Mouse (Mus musculus) cerebellum, adult 11-12 months (tissue): Measurements from ENCODE around the gene Nck1.

Experiments
- DNase-seq: peaks from one replicate; pipeline ENCODE4 v3.0.0; 2022

Nck1 gene

DNA sequence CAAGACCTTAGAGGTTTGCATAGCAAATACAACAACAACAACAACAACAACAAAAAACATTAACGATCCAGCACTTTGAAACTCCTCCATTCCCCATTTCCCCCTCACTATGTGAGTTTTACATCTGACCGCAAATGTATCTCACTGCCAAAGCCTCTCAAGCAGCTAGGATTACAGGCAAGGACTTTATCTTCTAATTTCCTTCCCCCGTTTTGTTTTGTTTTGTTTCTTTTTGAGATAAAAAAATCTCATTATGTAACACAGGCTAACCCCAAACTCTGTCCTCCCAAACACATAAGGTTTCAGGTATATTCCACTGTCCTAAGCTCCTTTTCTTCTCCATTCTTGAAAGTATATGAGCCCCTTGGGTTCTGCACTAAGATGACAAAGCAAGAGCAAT, 11.2 kb downstream of the Nck1 start:
- no peak for DNase-seq

DNA sequence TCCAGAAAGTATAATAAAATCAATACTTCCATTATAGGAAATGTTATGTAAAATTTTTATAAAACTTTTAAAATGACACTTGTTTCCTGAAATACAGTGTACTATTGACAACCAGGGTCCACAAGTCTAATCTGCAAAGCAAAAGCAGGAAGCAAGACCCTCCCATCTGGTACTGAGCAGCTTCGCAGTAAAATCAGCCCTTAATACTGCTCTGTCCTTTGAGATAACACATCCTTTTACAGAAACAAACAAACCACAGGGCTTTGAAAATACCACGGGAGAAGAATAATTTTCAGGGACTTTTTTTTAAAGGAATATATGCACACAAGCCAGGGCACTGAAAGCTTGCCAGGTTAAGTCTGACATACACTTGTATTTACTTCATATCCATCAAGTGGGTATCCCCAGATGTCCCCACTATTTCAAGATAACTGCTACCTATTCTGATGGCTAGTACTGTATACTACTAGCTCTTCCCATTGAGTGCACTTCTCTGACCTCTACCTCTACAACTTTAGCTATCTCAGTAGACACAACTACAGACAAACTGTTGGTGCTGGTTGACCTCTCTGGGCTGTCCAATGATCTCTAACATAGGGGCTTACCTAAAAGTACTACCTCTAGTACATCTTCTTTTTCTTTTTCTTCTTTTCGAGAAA, 13.0 kb downstream of the Nck1 start:
- DNase-seq, result no peak

DNA sequence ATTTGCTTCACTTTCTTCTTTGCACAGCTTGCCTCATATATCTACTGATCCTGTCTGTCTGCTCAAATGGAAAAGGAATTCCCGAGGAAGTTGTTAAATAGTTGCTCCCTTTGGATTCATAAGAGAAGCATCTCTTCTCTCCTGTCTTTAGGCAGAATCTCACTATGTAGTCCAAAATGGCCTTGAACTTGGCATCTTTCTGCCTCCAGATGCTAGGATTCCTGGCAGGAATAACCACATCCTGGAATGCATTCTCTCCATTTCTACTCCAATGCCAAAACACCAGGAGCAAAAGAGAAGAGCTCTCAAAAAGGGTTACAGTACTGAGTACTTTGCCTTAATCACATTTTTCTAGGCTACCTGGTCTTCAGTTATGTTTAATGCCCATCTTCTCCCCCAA, 14.6 kb downstream of the Nck1 start:
- DNase-seq, result no peak

DNA sequence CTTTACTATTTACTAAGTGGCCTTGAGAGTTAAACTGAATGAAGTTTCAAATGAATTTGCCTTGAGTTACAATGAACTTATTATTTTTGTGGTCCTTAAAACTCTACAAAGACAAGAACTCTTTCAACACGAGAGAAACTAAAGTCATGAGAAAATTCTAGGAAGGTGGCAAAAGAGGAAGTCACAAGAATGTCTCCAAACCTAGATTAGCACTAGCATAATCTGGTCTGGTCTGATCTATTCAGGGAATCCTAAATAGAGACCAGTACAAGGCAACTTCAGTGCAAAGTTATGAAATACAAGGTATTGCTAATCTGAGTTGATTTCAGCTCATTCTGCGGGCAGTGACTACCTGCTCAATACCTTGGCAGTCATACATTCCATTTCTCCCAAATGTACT, 20.7 kb downstream of the Nck1 start:
- DNase-seq, result no peak

DNA sequence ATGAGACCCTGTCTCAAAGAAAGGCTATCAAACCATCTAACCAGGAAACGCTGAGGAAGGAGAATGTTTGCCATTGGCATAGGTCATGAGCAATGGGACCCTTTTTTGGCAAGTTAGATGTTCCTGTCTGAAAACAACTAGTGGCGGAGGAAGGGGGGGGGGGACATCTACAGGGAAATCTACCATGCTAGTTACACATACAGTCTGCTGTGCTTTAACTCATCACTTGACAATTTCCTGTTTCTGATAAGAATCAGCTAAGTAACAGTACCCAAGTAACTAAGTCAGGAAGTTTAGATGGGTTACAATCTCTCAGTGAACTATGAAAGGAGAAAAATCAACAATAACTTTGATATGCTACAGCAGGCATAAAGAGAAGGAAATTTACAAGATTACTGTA, 23.9 kb downstream of the Nck1 start:
- no peak for DNase-seq

DNA sequence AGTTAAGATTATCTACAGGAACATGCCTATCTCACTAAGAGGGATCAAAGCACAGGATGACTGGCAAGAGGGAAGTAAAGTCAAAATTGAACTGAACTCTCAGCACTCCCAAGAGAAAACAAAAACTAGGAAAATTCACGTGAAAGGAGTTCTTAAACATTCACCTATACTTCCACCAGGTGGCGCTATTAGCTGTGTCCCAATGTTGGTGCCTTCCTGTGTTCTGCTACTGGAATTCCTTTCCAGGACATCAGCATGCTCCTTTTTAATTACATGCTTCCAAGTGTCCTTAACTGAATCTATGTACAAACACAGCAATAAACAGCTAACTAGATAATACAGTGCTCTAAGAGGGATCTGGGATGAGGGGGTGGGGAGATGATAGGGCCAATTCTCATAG, 25.3 kb downstream of the Nck1 start:
- no peak for DNase-seq

DNA sequence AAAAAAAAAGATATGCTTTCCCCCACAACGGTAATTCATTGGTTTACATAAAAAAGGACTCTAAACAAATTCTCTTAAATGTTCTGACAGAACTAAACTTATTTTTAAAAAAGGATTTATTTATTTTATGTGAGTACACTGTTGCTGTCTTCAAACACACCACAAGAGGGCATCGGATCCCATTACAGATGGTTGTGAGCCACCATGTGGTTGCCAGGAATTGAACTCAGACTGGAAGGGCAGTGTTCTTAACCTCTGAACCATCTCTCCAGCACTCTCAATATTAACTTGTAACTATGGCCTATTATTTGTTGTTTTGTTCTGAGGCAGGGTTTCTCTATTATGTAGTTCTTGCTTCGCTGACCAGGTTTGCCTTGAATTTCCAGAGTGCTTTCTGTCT, 25.9 kb downstream of the Nck1 start:
- no peak for DNase-seq

DNA sequence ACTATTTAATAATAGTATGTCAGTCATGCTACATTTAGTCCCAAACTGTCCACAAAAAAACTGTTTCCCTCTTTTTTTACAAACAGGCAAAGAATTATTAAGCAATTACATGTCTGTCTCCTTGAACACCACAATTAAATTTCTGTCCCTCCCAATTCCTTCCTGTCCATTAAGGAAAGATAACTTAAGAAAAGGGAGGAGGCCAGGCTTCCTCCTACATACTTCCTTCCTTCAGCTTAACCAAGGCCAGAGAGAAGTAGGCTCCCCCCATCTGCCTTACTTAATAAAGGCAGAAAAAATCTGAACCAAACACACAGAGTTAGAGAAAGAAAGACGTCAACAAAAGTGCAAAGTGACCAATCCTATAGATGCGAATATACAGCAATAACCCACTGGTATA, 38.4 kb downstream of the Nck1 start:
- no peak for DNase-seq

DNA sequence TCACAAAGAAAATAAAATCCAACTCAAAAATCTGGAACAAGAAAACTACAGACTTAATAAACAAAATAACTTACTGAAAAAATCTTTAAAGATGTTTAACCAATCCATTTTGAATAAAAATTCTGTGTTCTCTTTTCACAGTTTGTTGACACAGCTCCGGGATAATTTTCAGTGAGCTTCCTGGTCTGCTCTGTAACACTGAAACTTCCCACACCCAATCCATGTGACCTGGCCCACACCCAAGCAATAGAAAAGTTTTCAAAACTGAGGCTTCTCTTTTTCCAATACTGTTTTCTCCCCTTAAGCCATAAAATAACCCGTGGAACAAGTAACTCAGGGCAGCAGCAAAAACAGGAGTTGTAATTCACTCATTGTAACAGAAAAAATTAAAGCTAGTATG, 39.3 kb downstream of the Nck1 start:
- DNase-seq, result no peak

DNA sequence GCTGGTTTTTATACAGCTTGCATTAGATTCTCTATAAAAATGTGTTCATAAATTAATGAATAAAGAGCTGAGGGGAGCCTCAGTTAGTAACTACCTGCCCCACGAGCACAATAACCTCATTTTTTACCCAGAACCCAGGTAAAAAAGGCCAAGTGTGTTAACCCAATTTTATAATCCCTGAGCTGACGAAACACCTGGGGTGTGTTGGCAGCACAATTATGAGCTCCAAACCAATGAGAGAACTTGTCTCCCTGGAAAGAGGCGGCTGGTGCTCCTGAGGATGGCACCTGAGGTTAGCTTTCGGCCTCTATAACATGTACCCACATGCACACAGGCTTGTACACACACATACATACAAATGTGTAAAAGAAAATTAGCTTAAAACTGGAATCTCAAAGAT, 40.4 kb downstream of the Nck1 start:
- no peak for DNase-seq

DNA sequence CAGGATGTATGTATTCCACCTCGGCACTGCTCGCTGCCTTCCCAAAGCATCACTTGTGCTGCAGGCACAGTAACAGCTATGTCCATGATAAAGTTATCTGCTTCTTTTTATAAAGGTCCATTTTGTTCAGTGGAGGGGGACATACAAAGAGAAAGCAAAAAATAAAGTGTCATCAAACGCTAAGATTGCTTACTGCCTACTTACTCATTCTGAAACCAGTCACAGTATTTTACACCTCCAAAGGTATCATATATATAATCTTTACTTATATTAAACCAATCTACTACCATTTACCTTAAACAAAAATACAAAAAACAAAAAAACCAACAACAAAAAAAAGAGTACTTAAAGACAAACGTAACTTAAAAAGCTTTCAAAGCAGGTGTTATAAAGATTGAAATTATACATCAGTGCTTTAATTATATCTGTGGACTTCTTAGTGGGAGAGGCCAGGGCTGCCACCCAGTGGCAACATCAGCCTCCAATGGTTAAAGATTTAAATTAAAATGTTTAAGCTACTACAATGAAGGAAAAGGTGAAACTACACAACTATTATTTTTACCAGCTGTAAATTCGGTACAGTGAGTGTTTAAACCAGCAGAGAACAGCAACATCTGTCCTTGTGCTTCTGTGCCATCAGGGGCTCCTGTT, 52.2 kb downstream of the Nck1 start:
- DNase-seq, result no peak

DNA sequence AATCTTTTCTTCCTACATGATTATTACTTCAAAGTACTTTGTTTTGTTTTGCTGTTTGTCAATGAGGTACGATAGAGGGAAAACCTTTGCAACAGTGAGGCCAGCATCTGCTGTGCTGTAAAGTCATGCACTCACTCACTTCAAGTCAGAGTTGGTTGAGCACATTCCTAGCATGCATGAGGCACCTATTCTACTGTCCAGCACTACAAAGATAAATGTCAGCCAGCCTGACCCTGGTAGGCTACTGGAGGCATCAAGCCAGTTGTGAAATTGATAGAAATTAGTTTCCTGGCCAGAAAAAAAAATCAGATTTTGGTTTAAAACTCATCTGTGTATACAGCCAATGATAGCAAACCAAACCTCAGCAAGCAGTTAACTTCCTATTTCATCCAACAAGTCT, 54.5 kb downstream of the Nck1 start:
- no peak for DNase-seq

DNA sequence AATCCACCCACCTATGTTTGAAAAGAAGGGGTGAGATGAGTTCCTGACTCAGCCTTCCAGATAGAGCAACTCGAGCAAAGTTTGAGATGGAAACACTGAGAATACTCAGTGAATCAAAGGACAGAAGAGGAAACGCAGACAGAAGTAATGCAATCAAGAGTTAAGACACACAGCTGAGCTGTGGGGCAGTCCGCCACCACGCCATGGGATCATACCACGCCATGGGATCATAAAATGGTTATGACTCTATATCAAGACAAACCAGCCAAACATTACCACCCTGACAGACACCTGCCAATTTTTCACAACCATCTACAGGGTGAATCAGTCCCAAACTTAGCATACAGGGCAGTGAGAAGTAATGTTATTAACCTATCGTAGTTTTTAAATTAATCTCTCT, 57.0 kb downstream of the Nck1 start:
- DNase-seq, result no peak

DNA sequence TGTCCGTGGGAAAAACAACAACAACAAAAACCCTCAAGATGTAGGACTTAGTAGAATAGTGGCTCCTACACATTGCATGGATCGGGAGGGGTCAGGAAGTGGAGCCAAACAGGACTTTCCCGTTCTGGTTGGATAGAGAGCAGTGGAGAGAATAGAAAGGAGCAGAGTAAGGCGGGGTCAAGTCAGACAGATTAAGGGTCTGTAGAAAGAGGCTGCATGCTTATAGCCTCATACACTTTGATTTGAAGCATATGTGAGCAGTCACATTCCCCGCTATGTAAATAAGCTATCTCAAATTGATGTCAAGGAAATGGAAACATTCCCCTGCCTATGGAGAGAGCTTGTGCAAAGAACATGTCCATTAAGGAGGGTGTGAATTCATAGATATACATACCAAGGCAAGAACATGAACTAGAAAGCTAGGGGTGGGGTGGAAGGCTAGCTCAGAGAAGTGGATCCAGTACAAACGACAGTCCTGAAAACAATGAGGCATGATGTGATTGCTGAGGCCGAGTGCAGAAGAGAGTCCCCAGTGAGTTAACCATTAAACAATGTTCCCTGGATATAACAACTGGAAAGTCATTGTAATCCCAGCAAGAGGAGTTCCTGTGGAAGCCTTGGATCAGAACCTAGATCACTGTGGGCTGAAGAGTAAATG, 57.7 kb downstream of the Nck1 start:
- DNase-seq, result no peak

DNA sequence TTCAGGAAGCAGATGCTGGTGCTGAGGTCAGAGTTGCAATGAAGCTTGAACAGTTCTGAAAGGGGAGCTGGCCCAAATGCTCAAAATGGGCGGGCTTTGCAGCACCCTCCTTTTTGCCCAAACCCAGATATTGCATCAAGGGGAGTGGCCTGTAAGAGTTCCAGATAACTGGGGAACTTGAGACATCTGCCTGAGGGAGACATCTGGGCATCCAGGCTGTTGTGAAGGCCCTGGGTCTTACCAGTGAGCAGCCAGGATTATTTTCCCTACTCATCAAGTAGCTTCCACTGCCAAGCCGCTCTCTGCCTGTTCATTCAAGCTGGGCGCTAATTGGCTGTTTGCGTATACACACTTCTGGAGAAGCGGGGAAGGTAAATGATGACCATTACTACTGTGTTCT, 59.5 kb downstream of the Nck1 start, which contains the start of gene Il20rb:
Il20rb (minus strand) TSS at position 358 of the 400 bp plus-strand sequence.
- DNase-seq, result no peak

DNA sequence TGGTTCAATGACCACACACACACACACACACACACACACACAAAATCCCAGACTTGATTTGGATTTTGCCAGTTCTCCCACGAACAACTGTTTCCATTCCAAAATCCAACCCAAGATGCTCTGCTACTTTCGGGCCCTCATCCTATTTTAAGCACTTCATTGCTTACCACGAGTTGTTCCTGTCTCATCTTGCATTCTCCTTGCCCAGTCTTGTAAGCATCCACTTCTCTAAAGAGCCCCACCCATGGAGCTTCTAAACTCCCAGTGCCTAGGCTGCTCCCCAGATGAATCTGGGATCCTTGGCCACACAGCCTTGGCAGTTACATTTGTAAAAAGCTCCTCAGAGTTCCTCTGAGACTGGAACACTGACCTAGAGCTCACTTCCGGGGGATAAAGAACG, 62.6 kb downstream of the Nck1 start:
- DNase-seq, result no peak

DNA sequence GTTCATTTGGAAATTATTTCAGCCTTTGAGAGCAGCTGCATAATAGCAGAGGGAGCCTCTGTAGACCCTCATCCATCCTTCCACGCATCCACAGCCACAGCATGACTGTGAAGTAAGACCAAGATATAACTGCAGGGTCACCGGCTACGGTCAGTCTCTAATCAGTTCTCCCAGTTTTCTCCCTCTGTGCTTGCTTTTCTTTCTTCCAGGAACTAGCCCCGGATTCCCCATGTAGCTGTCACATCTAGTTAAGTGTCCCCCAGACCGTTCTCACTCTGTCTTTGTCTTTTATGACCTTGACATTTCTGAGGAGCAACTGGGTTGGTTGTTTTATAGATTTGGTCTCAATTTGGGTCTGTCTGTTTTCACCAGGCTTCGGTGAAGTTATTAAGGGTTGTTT, 64.3 kb downstream of the Nck1 start:
- DNase-seq, result no peak

DNA sequence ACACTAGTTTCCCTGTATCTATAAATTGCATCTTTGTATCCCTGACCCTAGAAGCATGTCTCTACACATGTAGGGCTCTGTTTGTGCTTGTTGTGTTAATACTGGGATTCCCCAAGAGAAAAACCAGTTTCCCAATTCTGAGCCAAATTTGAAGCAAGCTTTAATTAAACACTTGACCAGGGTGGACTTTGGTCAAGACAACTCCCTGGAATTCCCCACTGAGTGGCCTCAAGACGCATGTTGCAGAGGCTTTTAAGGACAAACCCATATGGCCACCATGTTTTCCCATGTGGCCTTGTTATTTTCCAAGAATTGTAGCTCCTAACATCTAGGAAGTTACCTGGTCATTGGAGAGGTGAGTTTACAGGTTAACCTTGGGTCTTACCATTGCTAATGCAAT, 71.9 kb downstream of the Nck1 start:
- no peak for DNase-seq

DNA sequence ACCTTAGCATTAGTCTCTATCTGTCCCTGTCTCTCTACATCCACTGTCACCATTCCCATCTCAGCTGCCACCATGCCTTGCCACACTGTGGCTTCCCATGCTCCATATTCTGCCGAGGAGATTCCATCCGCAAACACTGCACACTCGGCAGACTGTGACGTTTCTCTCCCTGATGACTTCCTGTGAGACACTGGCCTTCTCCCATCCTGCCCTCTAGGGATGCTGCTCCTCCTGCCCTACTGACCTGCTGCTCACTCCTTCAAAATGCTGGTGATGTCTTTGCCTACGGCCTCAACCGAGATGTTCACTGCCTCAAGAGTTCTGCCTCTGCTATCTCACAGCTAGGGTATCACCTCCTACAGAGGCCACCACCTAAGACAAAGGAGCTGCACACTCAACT, 72.6 kb downstream of the Nck1 start:
- no peak for DNase-seq

DNA sequence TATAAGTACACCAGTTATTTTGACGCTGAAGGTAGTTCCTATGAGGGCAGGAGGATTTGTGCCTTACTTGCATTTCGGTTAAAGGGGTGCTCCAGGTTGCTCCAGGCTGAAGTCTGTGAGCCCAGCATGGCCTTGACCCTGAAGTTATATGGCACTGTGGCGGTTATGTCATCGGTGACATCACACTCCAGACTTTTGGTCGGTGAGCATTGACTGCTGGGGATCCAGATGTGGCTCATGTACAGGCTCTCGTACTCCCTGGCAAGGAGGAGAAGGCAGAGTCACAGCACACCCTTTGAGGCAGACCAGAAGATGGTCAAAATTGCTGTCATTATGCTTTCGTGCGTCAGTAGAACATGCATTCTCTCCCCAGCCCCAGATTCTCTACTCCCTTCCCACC, 73.0 kb downstream of the Nck1 start:
- DNase-seq, result no peak

DNA sequence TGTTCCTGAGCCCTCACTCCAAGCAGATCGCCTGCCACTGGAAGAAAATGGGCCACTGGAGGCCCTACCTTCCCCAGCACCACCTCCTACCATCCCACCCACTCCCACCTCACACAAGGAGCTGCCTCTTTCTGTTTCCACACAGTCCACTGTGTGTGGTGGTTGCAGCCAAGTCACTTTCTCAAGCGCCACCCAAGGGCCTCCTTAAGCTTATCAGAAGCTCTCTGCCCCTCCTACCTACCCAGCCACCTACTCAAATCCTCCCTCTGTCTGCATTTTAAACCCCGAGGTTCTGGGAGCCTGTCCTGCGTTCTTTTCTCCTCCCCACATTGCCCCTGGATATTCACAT, 74.4 kb downstream of the Nck1 start:
- DNase-seq, result no peak

DNA sequence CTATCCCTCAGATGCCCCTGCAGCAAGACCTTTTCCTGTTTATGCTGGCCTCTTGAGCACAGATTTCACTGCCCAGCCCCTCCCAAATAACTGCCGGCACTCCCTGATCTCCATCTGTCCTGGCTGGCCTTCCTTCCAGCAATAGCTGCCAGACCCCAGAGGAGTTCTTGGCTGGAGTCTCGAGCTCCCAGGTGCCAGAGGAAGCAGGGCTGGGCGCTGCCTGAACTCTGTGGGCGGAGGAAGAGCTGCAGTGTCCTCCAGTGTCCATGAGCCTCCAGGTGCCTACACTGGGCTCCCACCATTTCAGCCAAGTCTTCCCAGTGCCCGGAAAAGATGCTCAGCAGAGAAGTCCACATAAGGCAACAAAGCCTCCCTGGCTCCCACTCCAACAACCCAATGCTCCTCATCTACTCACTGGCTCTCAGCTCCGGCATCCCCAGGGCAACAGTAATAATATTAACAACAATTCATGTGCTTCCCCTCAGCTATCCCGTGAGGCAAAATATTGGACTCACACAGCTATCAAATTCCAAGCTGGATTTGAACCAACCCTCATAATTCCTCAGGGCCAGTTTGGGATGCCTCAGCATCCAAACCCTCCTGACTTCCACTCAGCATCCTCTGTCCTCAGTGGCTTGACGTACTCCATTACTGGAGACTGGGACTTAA, 74.9 kb downstream of the Nck1 start:
- peak; percentile 99 for DNase-seq

DNA sequence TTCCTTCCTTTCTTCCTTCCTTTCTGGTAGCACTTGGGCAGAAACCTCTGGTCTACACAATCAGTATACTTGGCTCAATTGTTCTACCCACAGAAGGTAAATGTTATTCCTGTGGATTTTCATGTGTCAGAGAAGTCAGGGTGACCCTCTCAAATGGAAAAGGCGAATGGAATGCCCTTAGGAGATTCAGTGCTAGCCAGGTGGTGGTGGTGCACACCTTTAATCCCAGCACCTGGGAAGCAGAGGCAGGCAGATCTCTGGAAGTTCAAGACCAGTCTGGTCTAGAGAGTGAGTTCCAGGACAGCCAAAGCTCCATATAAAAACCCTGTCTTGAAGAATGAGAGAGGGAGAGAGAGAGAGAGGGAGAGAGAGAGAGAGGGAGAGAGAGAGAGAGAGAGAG, 75.7 kb downstream of the Nck1 start:
- DNase-seq, result no peak

DNA sequence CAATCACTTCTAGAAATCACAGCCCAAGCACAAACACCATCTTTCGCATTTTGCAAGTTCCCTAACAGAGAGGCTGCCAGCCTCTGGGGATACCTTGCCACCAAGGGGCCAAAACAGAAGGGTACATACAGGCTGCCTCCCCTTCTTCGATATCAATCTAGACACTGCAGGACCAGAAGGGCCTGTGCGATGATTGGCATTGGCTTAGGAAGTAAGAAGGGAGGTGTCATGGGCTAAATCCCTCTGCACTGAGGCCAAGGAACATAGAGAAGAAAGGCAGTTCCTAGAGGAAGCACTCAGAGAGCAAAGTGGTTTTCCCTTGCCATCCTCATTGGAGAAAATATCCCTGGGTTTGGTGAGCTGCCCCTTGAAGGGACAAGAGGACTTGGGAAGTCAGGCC, 76.3 kb downstream of the Nck1 start:
- DNase-seq, result no peak
